Mouse (Mus musculus) embryonic facial prominence, embryonic 13.5 days (tissue): Measurements from ENCODE around the gene Tnfrsf14. TPM values are rescaled to one million over a fixed set of nuclear protein-coding genes. Genes with fewer than 3 reads are reported as not detected.

Source experiments
- ATAC-seq: fragments of 200-750 bp; cut with Nextera tagmentation; 2 replicates; pipeline ENCODE4 v1.8.0; 2017; ENCODE audit warnings: low read depth; ENCODE audit not compliant: insufficient number of reproducible peaks, insufficient read depth, low FRiP score, low TSS enrichment
- H3K27ac ChIP-seq: fragments of 300-500 bp; sonication (generic); 2 replicates; pipeline ENCODE4 v1.5.1; 2015; ENCODE audit warnings: moderate library complexity, mild to moderate bottlenecking, inconsistent platforms
- H3K27me3 ChIP-seq: fragments of 300-500 bp; sonication (generic); 2 replicates; pipeline ENCODE4 v1.6.1; 2015; ENCODE audit warnings: mild to moderate bottlenecking, inconsistent platforms
- H3K36me3 ChIP-seq: fragments of 300-500 bp; sonication (generic); 2 replicates; pipeline ENCODE4 v1.6.1; 2015; ENCODE audit warnings: mild to moderate bottlenecking, inconsistent platforms
- H3K4me1 ChIP-seq: fragments of 300-500 bp; sonication (generic); 2 replicates; pipeline ENCODE4 v1.6.1; 2015; ENCODE audit warnings: inconsistent platforms
- H3K4me2 ChIP-seq: fragments of 300-500 bp; sonication (generic); 2 replicates; pipeline ENCODE4 v1.6.1; 2015; ENCODE audit warnings: moderate library complexity, mild to moderate bottlenecking, inconsistent platforms
- H3K4me3 ChIP-seq: fragments of 300-500 bp; sonication (generic); 2 replicates; pipeline ENCODE4 v1.5.1; 2015; ENCODE audit warnings: mild to moderate bottlenecking, inconsistent platforms
- H3K9ac ChIP-seq: fragments of 300-500 bp; sonication (generic); 2 replicates; pipeline ENCODE4 v1.6.1; 2015; ENCODE audit warnings: mild to moderate bottlenecking, inconsistent platforms
- H3K9me3 ChIP-seq: fragments of 300-500 bp; sonication (generic); 2 replicates; pipeline ENCODE4 v1.6.1; 2016; ENCODE audit warnings: inconsistent platforms
- WGBS: fragments of 180-500 bp; shearing (Covaris S2); methylation state at CpG from one replicate; pipeline ENCODE4 v1.1.7; 2015; ENCODE audit warnings: mixed read lengths; 5-methylcytosine and 5-hydroxymethylcytosine counted together
- polyA plus RNA-seq: library from polyadenylated mRNA; unstranded; fragments of >200 nt; fragmentation: Nextera tagmentation; extraction: Ambion mirVana; gene quantifications from 2 replicates; pipeline ENCODE4 v1.2.1, GENCODE M21; 2015

The Tnfrsf14 gene
- 1.6 and 1.8 TPM in 2 replicates for polyA plus RNA-seq

- Histone ChIP-seq H3K9ac (peak within 1 kb of the TSS; percentile 59), H3K4me3 (peak within 1 kb of the TSS; percentile 24), H3K9me3 (no peaks in the 10 kb centered on the region)
Measured at GRCm38 (mm10) chr4:154928395-154929087, at the start of gene Tnfrsf14. Gene Tnfrsf14 (minus strand): TSS chr4:154928563.

DNA sequence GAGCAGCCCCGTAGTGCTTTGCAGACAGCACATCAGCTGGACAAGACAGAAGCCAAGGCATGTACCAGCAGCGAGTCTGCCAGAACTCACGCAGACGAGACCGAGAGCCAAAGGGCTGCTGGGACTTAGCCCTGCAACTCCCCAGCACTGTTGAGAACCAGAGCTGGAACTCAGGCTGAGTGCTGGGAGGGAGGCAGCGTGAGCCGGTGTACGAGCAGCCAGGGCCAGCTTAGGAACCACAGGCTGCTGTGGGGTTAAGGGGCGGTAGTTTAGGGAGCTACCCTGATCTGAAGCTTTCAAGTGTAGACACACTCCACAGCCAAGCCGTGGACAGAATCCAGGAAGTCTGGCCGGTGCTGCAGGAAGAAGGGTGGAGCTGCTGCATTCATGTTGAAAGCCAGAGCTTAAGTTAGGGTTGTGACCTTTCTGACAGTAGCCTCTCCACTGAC is 45.8 kb upstream of the Tnfrsf14 start:
- ATAC-seq = no peak
- WGBS = 87% methylated on average over 11 of the region's 11 CpGs
- H3K4me1 ChIP-seq = no peaks in the 10 kb centered on the region
- H3K4me3 ChIP-seq = no peak overlapping the region
- H3K27me3 ChIP-seq = no peaks in the 10 kb centered on the region
- no peak overlapping the region for H3K4me2 ChIP-seq
- H3K36me3 ChIP-seq = peaks cover 100% of the 10 kb centered on the region
- no peak overlapping the region for H3K9ac ChIP-seq
- no peaks in the 10 kb centered on the region for H3K9me3 ChIP-seq
- no peak overlapping the region for H3K27ac ChIP-seq

More at GRCm38 (mm10) chr4:154928395-154929087, at the start of gene Tnfrsf14:
- Histone ChIP-seq H3K27me3 (no peaks in the 10 kb centered on the region; the same call in 1 of the 2 replicates), H3K27ac (peak within 1 kb of the TSS; percentile 79), H3K4me2 (peak within 1 kb of the TSS; percentile 52), H3K4me1 (peaks cover 23% of the 10 kb centered on the region), H3K36me3 (no peaks in the 10 kb centered on the region)
- 44% methylated on average over 12 of the region's 12 CpGs for WGBS
- no peak for ATAC-seq

DNA sequence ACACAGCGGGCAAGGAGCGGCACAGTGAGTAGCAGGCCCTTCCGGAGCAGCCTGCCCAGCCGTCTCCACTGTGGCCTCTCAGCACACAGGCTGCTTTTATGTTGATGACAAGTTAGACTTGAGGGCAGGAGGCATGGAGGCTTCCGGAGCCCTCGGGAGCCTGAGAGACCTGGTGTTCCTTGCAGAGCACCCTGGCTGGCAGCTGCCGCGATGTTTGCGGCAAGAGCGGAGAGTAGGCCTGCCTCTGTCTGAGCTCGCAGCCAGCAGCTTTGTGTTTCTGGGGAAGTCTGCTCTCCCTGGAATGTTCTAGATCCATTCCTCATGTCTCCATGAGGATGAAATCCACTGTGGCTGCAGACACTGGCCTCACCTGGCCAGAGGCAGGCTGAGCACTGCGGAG is 44.2 kb upstream of the Tnfrsf14 start:
- ATAC-seq = no peak
- WGBS = 95% methylated on average over 12 of the region's 12 CpGs
- Histone ChIP-seq H3K4me3 (no peak overlapping the region), H3K27me3 (no peaks in the 10 kb centered on the region), H3K36me3 (peaks cover 92% of the 10 kb centered on the region), H3K9me3 (no peaks in the 10 kb centered on the region), H3K27ac (no peak overlapping the region), H3K4me2 (no peak overlapping the region), H3K4me1 (no peaks in the 10 kb centered on the region), H3K9ac (no peak overlapping the region)

DNA sequence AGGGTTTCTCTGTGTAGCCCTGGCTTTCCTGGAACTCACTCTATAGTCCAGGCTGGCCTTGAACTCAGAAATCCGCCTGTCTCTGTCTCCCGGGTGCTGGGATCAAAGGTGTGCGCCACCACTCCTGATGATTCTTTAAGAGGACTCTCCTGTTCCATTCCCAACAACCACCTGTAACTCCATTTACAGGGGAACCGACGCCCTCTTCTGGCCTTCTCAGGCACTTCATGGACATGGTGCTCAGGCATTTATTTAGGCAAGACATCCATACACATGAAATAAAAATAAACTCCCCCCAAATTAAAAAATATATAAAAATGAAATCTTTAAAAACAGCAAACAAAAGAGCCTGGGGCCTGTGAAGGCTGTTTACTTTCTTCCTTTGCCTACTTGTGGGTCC is 38.8 kb upstream of the Tnfrsf14 start:
- no peak overlapping the region for H3K4me3 ChIP-seq
- ATAC-seq = no peak
- H3K9me3 ChIP-seq = no peaks in the 10 kb centered on the region
- H3K36me3 ChIP-seq = peaks cover 47% of the 10 kb centered on the region
- H3K27me3 ChIP-seq = peaks cover 12% of the 10 kb centered on the region
- H3K4me1 ChIP-seq = peaks cover 26% of the 10 kb centered on the region
- H3K9ac ChIP-seq = no peak overlapping the region
- no peak overlapping the region for H3K4me2 ChIP-seq
- 65% methylated on average over 5 of the region's 5 CpGs for WGBS
- H3K27ac ChIP-seq = no peak overlapping the region

- no peak overlapping the region for H3K4me3 ChIP-seq
- peak overlapping the region; percentile 67; the same call in 1 of the 2 replicates for H3K4me2 ChIP-seq
- no peak overlapping the region for H3K27ac ChIP-seq
- H3K36me3 ChIP-seq = peaks cover 34% of the 10 kb centered on the region
- peaks cover 37% of the 10 kb centered on the region for H3K4me1 ChIP-seq
- ATAC-seq = no peak
- H3K9me3 ChIP-seq = no peaks in the 10 kb centered on the region
- H3K9ac ChIP-seq = peak overlapping the region; percentile 93
- peaks cover 25% of the 10 kb centered on the region for H3K27me3 ChIP-seq
- WGBS = 80% methylated on average over 3 of the region's 3 CpGs
Measured at GRCm38 (mm10) chr4:154965856-154966255, 37.5 kb upstream of the Tnfrsf14 start.

DNA sequence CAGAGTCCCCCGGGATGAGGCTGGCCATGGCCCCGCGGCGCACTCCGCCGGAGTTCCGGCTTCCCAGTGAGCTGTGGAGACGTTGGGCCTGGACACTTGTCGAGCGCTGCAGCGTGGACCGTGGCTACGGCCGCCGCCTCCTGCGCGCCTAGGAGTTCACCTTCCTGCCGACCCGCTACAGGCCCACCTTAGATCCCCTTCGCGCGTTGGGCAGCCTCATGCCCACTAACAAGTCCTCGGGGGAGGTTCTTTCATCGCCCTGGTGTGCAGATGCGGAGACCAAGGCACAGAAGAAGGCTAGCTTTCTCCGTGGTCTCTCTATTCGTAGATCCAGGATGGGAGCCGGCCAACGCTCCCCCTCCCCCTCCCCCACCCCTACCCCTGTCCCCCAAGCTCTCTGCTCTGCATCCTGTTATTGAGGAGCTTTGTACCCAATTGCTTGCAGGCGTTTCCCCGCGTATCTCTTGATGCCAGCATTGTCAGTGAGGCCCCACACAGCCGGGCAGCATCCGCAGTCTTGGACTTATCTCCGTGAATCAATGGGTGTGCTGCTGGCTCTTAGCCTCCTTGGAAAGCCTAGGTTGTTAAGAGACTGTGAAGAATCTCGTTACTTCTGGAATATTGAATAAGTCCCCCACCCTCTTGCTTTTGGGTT is 36.3 kb upstream of the Tnfrsf14 start:
- no peak for ATAC-seq
- Histone ChIP-seq H3K4me3 (peak overlapping the region; percentile 85), H3K4me1 (peaks cover 48% of the 10 kb centered on the region), H3K9me3 (no peaks in the 10 kb centered on the region), H3K36me3 (peaks cover 23% of the 10 kb centered on the region), H3K4me2 (peak overlapping the region; percentile 67), H3K27ac (peak overlapping the region; percentile 88), H3K9ac (peak overlapping the region; percentile 93), H3K27me3 (peaks cover 37% of the 10 kb centered on the region)
- under 1% methylated on average over 36 of the region's 36 CpGs for WGBS

GRCm38 (mm10) chr4:154963901-154964580 is 35.7 kb upstream of the Tnfrsf14 start, which contains the start of gene Pank4:
Gene Pank4 (plus strand): TSS chr4:154964123.
- H3K27ac ChIP-seq = peak within 1 kb of the TSS; percentile 88
- H3K36me3 ChIP-seq = peaks cover 16% of the 10 kb centered on the region
- H3K27me3 ChIP-seq = peaks cover 43% of the 10 kb centered on the region
- WGBS = 1% methylated on average over 45 of the region's 66 CpGs
- ATAC-seq = peak; percentile 91
- peak within 1 kb of the TSS; percentile 67 for H3K4me2 ChIP-seq
- H3K9me3 ChIP-seq = no peaks in the 10 kb centered on the region
- H3K4me1 ChIP-seq = peaks cover 49% of the 10 kb centered on the region
- H3K9ac ChIP-seq = peak within 1 kb of the TSS; percentile 93
- peak within 1 kb of the TSS; percentile 85 for H3K4me3 ChIP-seq

DNA sequence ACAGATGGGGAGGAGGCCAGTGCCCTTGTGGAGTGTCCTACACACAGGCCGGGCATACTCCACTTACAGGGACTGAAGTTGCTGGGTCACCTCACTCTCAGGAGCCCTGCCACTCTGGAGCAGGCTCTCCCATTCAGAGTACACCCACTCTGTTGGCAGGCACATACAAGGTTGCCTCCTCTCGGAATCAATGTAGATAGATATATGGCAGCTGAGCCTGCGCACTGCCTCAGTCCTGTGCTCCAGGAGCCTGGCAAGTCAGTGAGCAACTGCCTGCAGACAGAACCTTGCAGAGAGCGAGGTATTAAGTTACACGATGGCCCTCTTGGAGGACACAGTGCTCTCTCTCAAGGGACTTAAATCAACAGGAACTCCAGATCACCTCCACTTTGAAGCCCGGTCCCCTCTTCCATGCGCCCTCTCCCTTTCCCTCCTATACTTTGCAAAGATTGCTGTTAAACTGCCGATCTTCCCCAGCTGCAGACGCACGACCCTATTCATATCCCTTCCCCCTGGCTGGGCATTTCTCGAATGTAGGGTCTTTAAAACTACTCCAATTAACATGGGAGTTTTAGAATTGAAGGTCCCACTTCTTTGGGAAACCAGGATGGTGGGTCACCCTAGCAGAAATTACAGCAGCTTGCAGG is 35.0 kb upstream of the Tnfrsf14 start:
- H3K9ac ChIP-seq = peak overlapping the region; percentile 93
- no peak overlapping the region for H3K27ac ChIP-seq
- H3K4me3 ChIP-seq = peak overlapping the region; percentile 85
- peaks cover 54% of the 10 kb centered on the region for H3K4me1 ChIP-seq
- ATAC-seq = no peak
- peak overlapping the region; percentile 67 for H3K4me2 ChIP-seq
- peaks cover 51% of the 10 kb centered on the region for H3K27me3 ChIP-seq
- H3K9me3 ChIP-seq = no peaks in the 10 kb centered on the region
- 24% methylated on average over 11 of the region's 11 CpGs for WGBS
- H3K36me3 ChIP-seq = peaks cover 14% of the 10 kb centered on the region; the same call in 1 of the 2 replicates

GRCm38 (mm10) chr4:154962683-154963082 is 34.3 kb upstream of the Tnfrsf14 start:
- no peak for ATAC-seq
- peaks cover 57% of the 10 kb centered on the region for H3K27me3 ChIP-seq
- peaks cover 61% of the 10 kb centered on the region for H3K4me1 ChIP-seq
- H3K27ac ChIP-seq = no peak overlapping the region
- peaks cover 10% of the 10 kb centered on the region; the same call in 1 of the 2 replicates for H3K36me3 ChIP-seq
- 79% methylated on average over 7 of the region's 7 CpGs for whole genome bisulfite sequencing
- 0 out of 2 replicates have a peak overlapping the region, but pooled peaks have one; percentile 85 for H3K4me3 ChIP-seq
- peak overlapping the region; percentile 83 for H3K4me2 ChIP-seq
- H3K9me3 ChIP-seq = no peaks in the 10 kb centered on the region
- no peak overlapping the region for H3K9ac ChIP-seq

GRCm38 (mm10) chr4:154961911-154962310 is 33.5 kb upstream of the Tnfrsf14 start:
- H3K4me2 ChIP-seq = peak overlapping the region; percentile 83
- peaks cover 7% of the 10 kb centered on the region; the same call in 1 of the 2 replicates for H3K36me3 ChIP-seq
- H3K9me3 ChIP-seq = no peaks in the 10 kb centered on the region
- H3K4me3 ChIP-seq = peak overlapping the region; percentile 49
- H3K27ac ChIP-seq = no peak overlapping the region
- H3K4me1 ChIP-seq = peaks cover 64% of the 10 kb centered on the region
- WGBS = 15% methylated on average over 13 of the region's 13 CpGs
- H3K9ac ChIP-seq = no peak overlapping the region
- peaks cover 65% of the 10 kb centered on the region for H3K27me3 ChIP-seq
- no peak for ATAC-seq

- Histone ChIP-seq H3K36me3 (peaks cover 5% of the 10 kb centered on the region; the same call in 1 of the 2 replicates), H3K4me3 (peak overlapping the region; percentile 49), H3K9ac (peak overlapping the region; percentile 66), H3K27ac (no peak overlapping the region), H3K9me3 (no peaks in the 10 kb centered on the region), H3K4me2 (peak overlapping the region; percentile 83), H3K27me3 (peaks cover 69% of the 10 kb centered on the region), H3K4me1 (peaks cover 64% of the 10 kb centered on the region)
- WGBS = 1% methylated on average over 30 of the region's 47 CpGs
- no peak for ATAC-seq
Measured at GRCm38 (mm10) chr4:154961226-154961738, 32.9 kb upstream of the Tnfrsf14 start.
